Mouse (Mus musculus) lung, postnatal 0 days (tissue): Measurements from ENCODE around the gene Celf2.

Source experiments
- CTCF ChIP-seq: IDR thresholded peaks from 2 replicates; pipeline ENCODE4 v1.5.1; 2016; ENCODE audit warnings: antibody characterized with exemption, mild to moderate bottlenecking
- EP300 ChIP-seq: IDR thresholded peaks from 2 replicates; pipeline ENCODE4 v1.6.1; 2016; ENCODE audit warnings: antibody characterized with exemption, mild to moderate bottlenecking, control low read depth

DNA sequence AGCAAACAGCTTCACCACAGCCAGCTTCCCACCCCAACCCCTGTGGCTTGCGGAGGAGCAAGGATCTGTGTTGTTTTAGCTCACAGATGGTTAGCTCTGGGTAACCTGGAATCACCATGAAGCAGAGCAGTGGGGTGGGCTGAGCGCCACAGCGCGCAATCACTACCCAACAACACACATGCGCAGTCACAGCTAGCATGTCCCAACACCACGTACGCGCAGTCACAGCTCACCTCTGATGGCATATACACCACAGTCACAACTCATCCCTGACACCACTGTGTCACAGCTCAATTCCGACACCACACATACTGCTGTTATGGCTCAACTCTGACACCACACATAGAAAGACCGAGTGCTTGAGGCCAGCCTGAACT is 985.5 kb downstream of the Celf2 start:
- TF ChIP-seq CTCF = no peak
- TF ChIP-seq EP300 = no peak
